Mouse (Mus musculus) left cerebral cortex, postnatal 4 days (tissue): ENCODE data around the gene Cttnbp2. TPM values are rescaled to one million over a fixed set of nuclear protein-coding genes. Genes with fewer than 3 reads are reported as not detected.
A peak's percentile ranks its signal among the peaks of the same experiment; 100 is the strongest.

Source experiments
- DNase-seq: peaks from one replicate; pipeline ENCODE4 v3.0.0-alpha.2; 2022
- intact Hi-C: fragments of 180-260 bp; cut with DNase I; formaldehyde crosslinking; loops from one replicate; pipeline ENCODE4 v1.15.1; 2025
- total RNA-seq, 2 experiments: library from RNA; stranded (reverse); gene quantifications; 2 replicates each; pipeline ENCODE4 v1.2.3; 2021

Gene Cttnbp2
- 100 to 1,000 TPM; 120 to 131 TPM for total RNA-seq

DNA sequence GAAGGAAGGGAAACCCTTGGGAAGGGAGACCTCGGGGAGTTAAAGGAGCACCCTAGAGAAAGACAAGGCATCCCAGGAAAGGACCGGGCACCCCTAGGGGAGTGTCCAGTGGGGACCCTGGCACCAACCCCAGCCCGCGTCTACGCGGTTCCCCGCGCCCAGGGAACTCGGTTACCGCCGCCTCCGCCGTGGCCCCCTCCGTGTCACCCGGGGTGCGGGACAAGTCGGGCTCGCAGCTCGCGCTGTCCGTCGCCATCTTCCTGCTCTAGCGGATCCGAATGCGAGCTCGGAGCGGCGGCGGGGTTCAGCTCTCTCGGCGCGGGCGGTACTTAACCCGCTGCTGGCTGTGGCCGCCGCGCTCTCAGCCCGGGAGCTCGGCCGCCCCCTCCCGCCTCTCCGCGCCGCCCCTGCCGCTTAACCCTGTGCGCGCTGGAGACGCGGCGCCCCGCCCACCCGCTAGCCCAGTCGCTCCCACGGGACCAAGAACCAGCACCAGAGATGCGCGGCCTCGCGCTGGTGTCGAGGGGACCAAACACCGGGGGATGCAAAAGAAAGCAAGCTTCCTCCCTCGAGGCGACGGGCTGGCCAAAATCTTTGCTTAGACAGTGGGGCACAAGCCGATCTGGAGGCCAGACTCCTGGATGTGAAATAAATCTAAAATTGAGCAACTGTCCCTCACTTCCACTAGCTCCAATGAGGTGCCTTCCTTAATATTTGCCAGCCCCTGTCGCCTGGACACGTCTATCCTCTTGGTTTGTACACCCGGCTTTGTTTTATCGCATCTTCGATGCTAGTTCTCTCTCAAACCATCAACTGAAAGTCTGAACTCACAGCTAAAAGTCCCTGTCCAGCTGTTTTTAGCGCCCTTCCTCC is at the start of gene Cttnbp2:
Gene Cttnbp2 (minus strand): TSS at position 364 of the 873 bp plus-strand sequence.
- intact Hi-C loops, result loop anchor here (5.0 to 10.0 kb wide), 4 partner anchors 92 to 300 kb away; no protein-coding TSS in a partner anchor
- peak; percentile 81 for DNase-seq

DNA sequence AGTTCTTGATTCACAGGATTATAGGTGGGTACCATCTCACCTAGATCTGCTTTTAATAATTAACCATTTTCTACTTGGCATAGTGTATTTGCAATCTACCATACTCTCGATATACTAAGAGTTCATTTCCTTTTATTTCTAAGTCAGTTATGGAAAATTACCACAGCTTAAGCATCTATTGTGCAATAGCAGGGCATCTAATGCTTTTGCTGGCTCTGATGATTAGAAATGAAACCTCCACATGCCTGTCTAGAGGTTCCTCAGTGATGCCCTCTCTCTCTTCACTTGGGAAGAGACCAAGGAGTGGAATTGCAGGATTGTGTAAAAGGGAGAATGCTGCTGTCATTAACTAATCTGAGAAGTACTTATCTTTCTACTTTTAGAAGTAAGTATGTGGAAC is 44.4 kb upstream of the Cttnbp2 start:
- no peak for DNase-seq
- intact Hi-C loops, result no loop called here

GRCm38 (mm10) chr6:18547516-18548465 is 33.1 kb upstream of the Cttnbp2 start:
- DNase-seq, result no peak

GRCm38 (mm10) chr6:18543878-18544277 is 29.2 kb upstream of the Cttnbp2 start:
- intact Hi-C loops, result no loop called here
- no peak for DNase-seq

More at GRCm38 (mm10) chr6:18547516-18548465, 33.1 kb upstream of the Cttnbp2 start:
- intact Hi-C loops, result no loop called here

DNA sequence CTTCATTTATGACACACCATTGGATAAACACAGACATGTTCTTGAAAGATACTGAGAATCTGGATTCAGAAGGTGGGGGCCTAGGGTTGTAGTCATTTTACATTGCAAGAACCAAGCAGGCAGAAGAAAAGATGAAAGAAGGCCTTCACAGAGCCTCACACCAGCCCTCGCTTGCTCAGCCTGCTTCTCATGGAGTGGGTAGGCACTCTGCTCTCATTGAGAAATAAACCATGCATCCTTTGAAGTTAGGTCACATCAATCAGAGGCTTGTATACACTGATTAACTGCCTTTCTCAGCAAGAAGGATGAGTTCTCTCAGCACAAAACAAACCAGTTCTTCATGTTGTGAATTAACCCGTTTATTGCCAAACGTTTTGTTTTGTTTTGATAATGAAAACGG is 25.8 kb upstream of the Cttnbp2 start:
- DNase-seq, result no peak
- intact Hi-C loops, result no loop called here

DNA sequence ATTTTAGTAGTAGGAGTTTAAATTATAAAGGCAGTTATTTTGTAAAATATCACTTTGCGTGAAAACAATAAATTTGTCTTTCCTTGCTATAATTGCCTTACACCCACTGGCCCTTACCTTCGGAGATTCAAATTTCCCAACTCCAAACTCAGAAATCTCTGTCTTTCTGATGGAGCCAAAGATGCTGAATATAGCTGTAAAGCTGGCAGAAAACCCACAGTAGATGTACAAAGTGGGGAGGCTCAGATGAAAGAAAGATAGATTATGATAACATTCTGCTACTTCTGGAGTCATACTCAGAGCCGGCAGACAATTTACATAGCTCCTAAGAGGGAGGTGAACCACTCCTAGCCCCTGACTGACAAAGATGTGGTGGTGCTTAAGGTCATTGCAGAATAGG is 15.8 kb upstream of the Cttnbp2 start:
- no peak for DNase-seq
- intact Hi-C loops, result no loop called here

- intact Hi-C loops, result loop anchor here (10.0 kb wide), 2 partner anchors 137 to 297 kb away; no protein-coding TSS in a partner anchor
- DNase-seq, result no peak
Measured at GRCm38 (mm10) chr6:18517626-18518025, 3.0 kb upstream of the Cttnbp2 start.

DNA sequence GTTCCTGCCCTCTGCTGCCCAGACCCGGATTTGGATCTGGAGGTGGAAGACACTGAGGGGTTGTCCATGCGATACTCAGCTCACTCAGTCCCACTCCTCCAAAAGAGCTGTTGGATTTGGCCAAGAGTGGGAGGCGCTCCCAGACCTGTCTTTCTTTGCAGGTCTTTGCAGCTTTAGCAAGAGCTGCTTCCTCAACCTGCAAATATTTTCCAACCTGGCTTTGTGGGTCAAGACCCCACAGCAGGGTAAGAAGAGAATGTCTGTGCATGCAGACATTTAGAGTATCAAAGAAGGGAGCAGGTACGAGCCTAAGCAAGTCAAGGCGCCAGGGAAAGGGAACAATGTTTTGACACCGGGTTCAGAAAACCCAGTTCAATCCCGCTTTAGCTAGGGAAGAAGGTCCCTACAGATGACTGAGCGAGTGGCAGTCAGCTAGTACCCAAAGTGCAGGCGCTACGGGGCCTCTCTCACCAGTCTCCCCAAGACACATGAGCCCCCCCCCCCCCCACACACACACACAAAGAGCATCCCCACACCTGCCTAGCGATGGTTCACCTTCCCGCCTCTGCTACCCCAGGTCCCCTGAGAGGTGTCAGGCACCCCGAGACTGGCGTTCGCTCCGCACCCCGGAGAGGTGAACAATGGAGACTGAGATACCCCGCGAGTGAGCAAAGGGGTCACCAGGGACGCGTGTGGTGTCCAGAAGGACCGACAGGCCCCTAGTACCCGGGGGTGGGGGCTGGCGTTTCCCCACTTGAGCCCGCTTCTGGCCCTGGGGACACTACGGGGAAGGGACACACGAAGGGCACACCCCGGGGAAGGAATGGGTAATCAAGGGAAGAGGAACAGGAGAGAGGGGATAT is 801 bp downstream of the Cttnbp2 start:
- intact Hi-C loops, result loop anchor here (5.0 to 10.0 kb wide), 4 partner anchors 92 to 301 kb away; no protein-coding TSS in a partner anchor

DNA sequence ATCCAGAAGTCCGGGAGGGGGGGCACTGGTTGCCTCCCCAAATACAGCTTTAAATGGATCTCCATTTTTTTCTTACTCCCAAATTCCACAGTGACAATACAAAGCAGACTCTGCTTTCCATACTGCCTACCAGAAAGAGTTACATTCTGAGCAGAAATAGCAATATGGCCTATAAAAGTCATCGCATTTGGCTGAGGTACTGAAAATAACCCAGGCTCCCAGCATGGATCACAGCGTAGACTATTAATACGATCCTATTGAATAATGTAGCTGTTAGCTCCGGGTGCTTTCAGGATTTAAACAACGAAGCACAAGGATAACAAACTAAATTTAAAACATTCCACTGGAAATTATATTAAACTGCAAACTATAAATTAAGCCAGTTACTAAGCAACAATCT is 2.8 kb downstream of the Cttnbp2 start:
- DNase-seq, result no peak
- intact Hi-C loops, result loop anchor here (5.0 to 10.0 kb wide), 4 partner anchors 90 to 303 kb away; no protein-coding TSS in a partner anchor

More for the DNA sequence above, 801 bp downstream of the Cttnbp2 start:
- peak; percentile 38 for DNase-seq

DNA sequence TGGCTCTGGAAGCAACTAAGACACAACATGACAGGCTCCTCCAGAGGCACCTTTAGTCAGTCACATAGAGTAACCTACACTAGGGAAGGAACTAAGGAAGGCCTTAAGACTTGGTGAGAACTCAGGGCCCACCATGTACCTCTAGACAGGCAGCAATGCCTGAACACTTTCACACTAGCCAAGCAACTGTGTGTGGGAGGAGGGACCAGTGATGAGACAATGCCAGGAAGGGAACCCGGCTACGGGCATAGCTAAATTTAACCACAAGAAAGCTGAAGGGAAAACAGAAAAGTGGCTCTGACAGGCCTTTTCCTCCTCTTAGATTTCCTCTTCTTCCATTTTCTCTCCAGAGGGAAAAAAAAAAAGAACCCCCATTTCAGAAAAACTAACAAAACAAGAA is 6.6 kb downstream of the Cttnbp2 start:
- intact Hi-C loops, result no loop called here
- DNase-seq, result no peak

GRCm38 (mm10) chr6:18499833-18500232 is 14.8 kb downstream of the Cttnbp2 start:
- intact Hi-C loops, result no loop called here
- DNase-seq, result no peak

- intact Hi-C loops, result no loop called here
- no peak for DNase-seq
Measured at GRCm38 (mm10) chr6:18492977-18493376, 21.7 kb downstream of the Cttnbp2 start.

DNA sequence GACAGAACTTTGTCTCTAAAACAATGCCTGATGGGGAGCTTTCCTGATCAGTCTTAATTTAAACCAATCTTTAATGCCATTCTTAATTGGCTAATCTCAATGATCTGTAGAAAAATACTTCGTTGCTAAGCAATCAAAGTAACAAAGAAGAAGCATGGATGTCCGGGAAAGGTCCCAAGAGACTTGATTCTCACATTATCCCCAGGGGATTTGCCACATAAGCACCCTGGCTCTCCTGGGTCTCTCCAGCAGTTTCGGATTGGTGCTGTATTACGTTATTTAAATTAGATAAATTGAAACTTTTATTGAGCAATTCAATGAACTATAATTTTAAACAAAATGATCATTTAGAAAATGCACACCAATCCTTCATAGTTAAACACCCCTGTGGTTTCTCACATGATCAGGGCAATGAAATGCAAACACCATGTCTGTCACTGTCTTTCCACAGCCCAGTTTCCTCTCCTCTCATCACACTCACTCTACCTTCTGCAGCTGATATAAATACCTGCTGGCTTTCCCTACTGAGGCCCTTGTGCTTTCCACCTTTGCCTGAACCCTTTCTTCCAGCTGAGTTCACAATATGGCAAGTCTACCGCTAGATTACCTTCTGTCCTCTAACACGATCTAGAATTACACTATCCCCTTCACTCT is 22.3 kb downstream of the Cttnbp2 start:
- intact Hi-C loops, result no loop called here
- DNase-seq, result no peak

DNA sequence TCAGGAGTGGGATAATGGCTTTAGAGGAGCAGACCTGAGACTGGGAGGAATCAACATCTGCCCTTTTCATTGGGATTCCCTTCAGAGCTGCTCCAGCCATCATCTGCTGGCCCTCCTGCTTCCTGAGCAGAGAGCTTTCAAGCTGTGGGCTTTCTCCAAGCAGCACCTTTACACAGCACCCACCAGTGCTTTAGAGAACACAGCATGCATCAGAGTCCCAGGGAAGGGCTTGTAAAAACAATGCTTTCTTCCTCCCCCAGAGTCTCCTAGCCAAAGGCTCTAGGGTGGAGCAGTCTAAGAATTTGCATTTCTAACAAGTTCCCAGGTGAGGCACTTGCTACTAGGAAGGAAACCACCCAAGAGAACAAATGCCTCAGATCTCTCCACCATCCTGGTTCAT is 29.6 kb downstream of the Cttnbp2 start:
- DNase-seq, result no peak

DNA sequence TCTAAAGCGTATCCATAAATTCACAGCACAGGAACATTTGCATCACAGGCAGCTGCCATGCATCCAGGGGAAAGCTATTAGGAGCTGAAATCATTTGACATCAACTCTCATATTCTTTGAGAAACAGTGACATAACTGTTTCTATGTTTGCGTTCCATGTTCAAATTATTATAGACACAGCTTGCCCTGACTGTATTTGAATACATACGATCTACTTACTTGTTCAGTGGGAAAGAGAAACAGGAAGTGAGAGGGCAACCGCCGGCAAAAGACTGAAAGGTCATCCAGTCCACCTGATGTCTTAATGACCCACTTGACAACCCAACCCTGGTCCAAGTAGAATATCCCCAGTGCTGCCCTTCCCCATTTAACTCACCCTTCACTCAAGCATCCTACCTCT is 30.6 kb downstream of the Cttnbp2 start:
- intact Hi-C loops, result no loop called here
- no peak for DNase-seq

More for the DNA sequence above, 29.6 kb downstream of the Cttnbp2 start:
- intact Hi-C loops, result no loop called here

GRCm38 (mm10) chr6:18482546-18482945 is 32.1 kb downstream of the Cttnbp2 start:
- no peak for DNase-seq
- intact Hi-C loops, result no loop called here

DNA sequence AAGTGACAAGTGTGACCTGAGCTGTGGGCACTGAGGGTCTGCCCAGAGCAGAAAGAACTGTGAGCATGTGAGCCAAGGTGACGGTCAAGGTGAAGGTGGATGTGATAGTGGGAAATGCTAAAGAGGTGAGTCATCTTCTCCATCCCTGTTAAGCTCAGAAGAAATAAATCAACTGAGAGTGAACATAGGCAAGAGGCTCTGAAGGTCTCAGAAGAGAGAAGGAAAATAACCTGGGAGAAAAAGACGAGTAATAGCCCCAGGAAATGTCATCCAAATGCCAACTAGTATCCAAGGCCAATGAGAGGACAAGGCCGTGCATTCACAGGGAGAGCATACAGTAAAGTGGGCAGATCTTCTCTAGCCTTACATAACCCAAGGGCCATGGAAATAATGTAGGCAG is 32.9 kb downstream of the Cttnbp2 start:
- intact Hi-C loops, result no loop called here

GRCm38 (mm10) chr6:18477313-18477930 is 37.2 kb downstream of the Cttnbp2 start:
- intact Hi-C loops, result no loop called here

More for the DNA sequence above, 32.9 kb downstream of the Cttnbp2 start:
- no peak for DNase-seq

DNA sequence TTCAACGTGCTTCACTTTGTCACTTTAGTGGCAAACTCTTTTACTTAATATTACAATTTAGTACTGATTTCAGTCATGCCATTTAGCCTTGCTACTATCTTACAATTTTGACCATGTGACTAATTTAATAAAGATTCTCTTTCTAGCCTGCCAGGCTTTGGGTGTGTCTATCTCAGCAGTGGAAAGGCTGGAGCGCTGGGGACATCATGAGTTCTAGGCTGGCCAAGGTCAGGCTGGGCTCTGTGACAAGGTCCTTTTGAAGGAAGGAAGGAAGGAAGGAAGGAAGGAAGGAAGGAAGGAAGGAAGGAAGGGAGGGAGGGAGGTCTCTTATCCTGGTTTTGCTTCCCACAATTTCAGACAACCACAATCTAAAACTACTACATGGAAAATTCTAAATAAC is 39.7 kb downstream of the Cttnbp2 start:
- no peak for DNase-seq
- intact Hi-C loops, result no loop called here

More at GRCm38 (mm10) chr6:18477313-18477930, 37.2 kb downstream of the Cttnbp2 start:
- DNase-seq, result no peak
